Mouse (Mus musculus) spleen, adult 2 months (tissue): ENCODE measurements at regions not wholly inside any gene's neighbourhood (a gene's known extent, or its start where the extent isn't known, plus 50 kb on each side); places are given as distances from the start of the nearest gene placed in this dataset.

Experiments used
- DNase-seq, 2 experiments: peaks; one replicate each; pipeline versions ENCODE4 v3.0.0 to v3.0.0-alpha.2; 2012 to 2021; ENCODE audit warnings: low spot score in 2 of 2, low read depth in 1 of 2
- H3K27ac ChIP-seq: fragments of 200-500 bp; 2 replicates; pipeline ENCODE4 v1.5.1; 2012; ENCODE audit warnings: low read length, inconsistent platforms; ENCODE audit not compliant: insufficient read depth
- H3K27me3 ChIP-seq: fragments of 200-500 bp; 2 replicates; pipeline ENCODE4 v1.6.1; 2012; ENCODE audit warnings: mild to moderate bottlenecking, moderate library complexity, low read length, inconsistent platforms; ENCODE audit not compliant: control insufficient read depth, insufficient read depth
- H3K36me3 ChIP-seq: fragments of 200-500 bp; 2 replicates; pipeline ENCODE4 v1.6.1; 2012; ENCODE audit warnings: mild to moderate bottlenecking, low read length, inconsistent platforms; ENCODE audit not compliant: control insufficient read depth, insufficient read depth
- H3K4me1 ChIP-seq: fragments of 200-500 bp; 2 replicates; pipeline ENCODE4 v1.6.1; 2011; ENCODE audit warnings: inconsistent platforms; ENCODE audit not compliant: control insufficient read depth, insufficient read depth, insufficient read length
- H3K4me3 ChIP-seq: fragments of 200-500 bp; 2 replicates; pipeline ENCODE4 v1.5.1; 2011; ENCODE audit warnings: mild to moderate bottlenecking, inconsistent platforms; ENCODE audit not compliant: insufficient read depth, insufficient read length; ENCODE audit errors: extremely low read depth
- CTCF ChIP-seq: fragments of 200-500 bp; IDR thresholded peaks from 2 replicates; pipeline ENCODE4 v1.5.1; 2011; ENCODE audit warnings: mild to moderate bottlenecking, inconsistent platforms; ENCODE audit not compliant: insufficient read depth, insufficient read length, insufficient replicate concordance; ENCODE audit errors: extremely low read depth
- POLR2A ChIP-seq: fragments of 200-500 bp; IDR thresholded peaks from 2 replicates; pipeline ENCODE4 v1.6.1; 2011; ENCODE audit warnings: low read depth, low read length, inconsistent platforms
- WGBS: fragments of 180-500 bp; shearing (Covaris S2); methylation state at CpG from one replicate; pipeline ENCODE4 v1.1.7; 2018; 5-methylcytosine and 5-hydroxymethylcytosine counted together

DNA sequence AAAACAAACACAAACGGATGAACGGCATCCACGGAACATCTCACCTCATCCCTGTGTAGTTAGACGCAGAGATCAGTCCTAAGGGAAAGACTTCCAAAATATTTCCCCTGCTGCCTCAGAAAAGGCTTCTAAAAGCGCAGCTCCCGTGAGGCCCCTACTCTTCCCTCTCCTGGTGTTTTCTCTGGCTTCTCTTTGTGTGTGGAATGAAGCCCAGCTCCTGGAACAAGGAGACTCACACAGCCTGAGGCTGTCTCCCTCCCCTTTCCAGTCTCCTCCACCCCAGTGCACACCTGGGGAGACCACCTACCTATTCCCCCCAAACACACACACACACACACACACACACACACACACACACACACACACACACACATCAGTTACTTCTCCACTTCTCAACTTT is 189.7 kb upstream of the Runx1 start:
- Histone ChIP-seq H3K4me3 (no peak overlapping the region), H3K36me3 (no peaks in the 10 kb centered on the region), H3K4me1 (peaks cover 10% of the 10 kb centered on the region; the same call in 1 of the 2 replicates), H3K27me3 (no peaks in the 10 kb centered on the region), H3K27ac (no peak overlapping the region)
- DNase-seq = no peak
- 88% methylated on average over 6 of the region's 6 CpGs for WGBS
- TF ChIP-seq POLR2A = no peak
- no peak for TF ChIP-seq CTCF

DNA sequence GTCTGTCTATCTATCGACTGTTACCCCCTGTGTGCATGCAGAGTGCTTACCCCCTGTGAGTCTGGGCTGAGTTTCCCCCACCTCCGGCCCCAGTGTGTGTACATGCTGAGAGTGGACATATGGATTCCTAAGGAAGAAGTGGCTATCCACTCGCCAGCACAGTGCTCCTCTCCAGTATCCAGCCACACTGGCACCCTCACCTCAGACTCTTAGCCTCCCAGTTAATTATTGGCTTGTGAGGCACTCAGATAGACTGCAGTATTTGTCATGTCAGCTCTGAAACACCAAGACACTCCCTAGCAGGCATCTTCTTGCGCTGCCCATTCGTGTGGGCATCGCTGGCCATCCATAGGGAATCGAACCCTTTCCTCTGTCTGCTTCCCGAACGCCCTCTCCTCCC is 189.0 kb upstream of the Runx1 start:
- H3K4me3 ChIP-seq = no peak overlapping the region
- TF ChIP-seq CTCF = no peak
- TF ChIP-seq POLR2A = no peak
- DNase-seq = no peak
- H3K36me3 ChIP-seq = no peaks in the 10 kb centered on the region
- H3K4me1 ChIP-seq = peaks cover 5% of the 10 kb centered on the region; the same call in 1 of the 2 replicates
- WGBS = 91% methylated on average over 9 of the region's 9 CpGs
- H3K27ac ChIP-seq = no peak overlapping the region
- no peaks in the 10 kb centered on the region for H3K27me3 ChIP-seq

DNA sequence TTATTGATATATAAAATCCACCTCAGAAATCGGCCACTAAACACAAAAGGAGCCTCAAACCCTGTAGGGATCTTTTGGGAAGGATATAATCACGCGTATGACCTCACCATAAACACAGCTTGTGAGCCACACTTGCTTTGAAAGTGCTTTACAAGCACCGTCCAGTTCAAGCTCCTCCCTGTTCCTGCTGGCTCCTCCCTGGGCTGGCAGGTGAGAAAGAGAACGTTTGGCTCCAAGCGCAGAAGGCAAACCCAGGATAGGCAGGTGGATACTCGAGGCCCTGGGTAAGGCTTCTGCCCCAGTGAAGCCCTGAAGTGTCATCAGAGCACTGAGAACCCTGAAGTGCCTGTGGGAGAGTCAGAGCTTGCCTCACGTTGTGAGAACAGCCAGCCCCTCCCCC is 187.9 kb upstream of the Runx1 start:
- H3K27me3 ChIP-seq = no peaks in the 10 kb centered on the region
- no peak overlapping the region for H3K27ac ChIP-seq
- H3K36me3 ChIP-seq = no peaks in the 10 kb centered on the region
- H3K4me3 ChIP-seq = no peak overlapping the region
- 60% methylated on average over 8 of the region's 8 CpGs for whole genome bisulfite sequencing
- DNase-seq = no peak
- no peaks in the 10 kb centered on the region for H3K4me1 ChIP-seq
- TF ChIP-seq CTCF (no peak), POLR2A (no peak)

DNA sequence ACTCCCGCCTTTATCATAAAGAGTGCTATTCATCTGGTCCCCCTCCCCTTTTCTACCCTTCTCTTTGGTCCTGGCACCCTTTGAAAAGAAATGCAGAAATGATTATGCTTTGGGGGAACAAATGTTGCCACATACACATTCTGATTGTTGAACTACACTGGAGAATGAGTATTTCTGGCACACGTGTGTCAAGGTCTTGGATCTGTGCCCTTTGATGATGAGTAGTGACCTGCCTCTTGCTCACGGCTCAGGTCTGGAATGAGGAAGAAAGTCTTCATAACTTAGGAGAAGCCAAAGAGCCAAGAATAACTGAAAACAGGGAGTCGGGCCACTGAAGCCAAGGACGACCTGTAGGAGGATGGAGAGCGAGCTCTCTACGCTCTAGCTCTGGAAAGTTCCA is 187.3 kb upstream of the Runx1 start:
- no peak for DNase-seq
- Histone ChIP-seq H3K36me3 (no peaks in the 10 kb centered on the region), H3K27me3 (no peaks in the 10 kb centered on the region), H3K27ac (no peak overlapping the region), H3K4me3 (no peak overlapping the region), H3K4me1 (no peaks in the 10 kb centered on the region)
- WGBS = 85% methylated on average over 7 of the region's 7 CpGs
- TF ChIP-seq CTCF = no peak
- no peak for TF ChIP-seq POLR2A

DNA sequence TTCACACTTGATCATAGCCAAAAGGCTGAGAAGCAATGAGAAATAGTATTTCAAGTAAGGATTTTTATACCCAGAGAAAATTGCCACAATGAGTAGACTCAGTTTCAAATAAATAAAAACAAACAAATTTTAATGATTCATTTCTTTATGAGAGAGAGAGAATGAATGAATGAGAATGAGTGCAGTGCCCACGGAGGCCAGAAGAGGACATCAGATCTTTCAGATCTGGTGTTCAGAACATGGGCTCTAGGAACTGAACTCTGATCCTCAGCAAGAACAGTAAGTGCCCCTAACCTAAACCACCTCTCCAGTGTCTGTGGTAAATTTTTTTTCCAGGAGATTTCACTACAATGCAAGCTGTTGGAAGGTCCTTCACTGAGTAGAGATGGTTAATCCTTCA is 185.5 kb upstream of the Runx1 start:
- WGBS = 88% methylated on average over 1 of the region's 1 CpGs
- DNase-seq = no peak
- Histone ChIP-seq H3K27ac (no peak overlapping the region), H3K27me3 (no peaks in the 10 kb centered on the region), H3K36me3 (no peaks in the 10 kb centered on the region), H3K4me3 (no peak overlapping the region), H3K4me1 (no peaks in the 10 kb centered on the region)
- TF ChIP-seq CTCF = no peak
- TF ChIP-seq POLR2A = no peak

DNA sequence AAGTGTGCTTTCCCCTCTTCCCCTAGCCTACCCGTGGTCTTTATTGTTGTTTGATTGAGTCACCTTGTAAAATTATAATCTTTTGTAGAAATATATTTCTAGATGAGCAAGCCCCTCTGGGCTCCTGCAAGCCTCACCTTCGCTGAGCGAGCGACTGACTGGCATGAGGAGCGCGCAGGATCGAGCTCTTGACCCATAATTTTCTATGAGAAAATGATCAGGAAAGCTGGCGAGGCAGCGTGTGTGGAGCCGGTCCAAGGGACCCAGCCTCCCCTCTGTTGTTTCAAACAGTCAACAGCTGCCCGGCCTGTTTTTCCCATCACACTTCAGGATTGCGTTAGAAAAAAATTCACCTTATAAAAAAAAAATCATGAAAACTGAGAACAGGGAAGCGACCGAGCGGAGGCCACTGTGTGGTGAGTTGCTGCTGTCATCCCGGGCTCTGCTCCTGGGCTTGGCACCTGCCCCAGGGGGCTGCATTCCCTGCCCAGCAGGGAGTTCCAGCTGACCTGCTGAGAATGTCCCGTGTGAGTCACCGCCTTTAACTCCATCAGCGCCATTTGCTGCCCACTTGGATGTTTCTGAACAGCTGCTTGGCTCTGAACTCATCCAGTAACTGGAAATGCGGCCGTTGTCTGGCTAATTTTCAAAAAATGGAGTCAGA is 180.5 kb upstream of the Runx1 start:
- H3K27me3 ChIP-seq = no peaks in the 10 kb centered on the region
- 0 out of 2 replicates have a peak, but pooled peaks cover 2% of the 10 kb centered on the region for H3K4me1 ChIP-seq
- WGBS = 80% methylated on average over 21 of the region's 21 CpGs
- H3K27ac ChIP-seq = no peak overlapping the region
- no peak for DNase-seq
- H3K4me3 ChIP-seq = no peak overlapping the region
- no peaks in the 10 kb centered on the region for H3K36me3 ChIP-seq
- TF ChIP-seq POLR2A (no peak), CTCF (no peak)

DNA sequence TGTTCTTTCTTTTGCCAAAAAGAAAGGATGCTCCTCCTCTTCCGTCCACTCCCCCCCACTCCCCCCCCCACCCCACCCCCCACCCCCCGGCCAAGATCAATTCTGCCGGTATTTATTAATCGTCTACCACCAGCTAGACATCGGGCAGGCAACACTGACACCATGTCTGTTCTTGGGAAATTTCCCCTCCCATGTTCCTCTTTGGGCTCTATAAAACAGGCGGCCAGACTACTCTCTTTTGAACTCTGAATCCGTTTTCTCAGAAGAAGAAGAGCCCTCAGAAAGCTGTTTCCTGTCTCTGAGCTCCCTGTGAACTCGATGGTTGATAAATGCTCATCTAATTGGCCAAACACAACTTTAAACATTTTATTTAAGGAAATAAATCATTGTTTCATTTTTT is 179.5 kb upstream of the Runx1 start:
- no peak overlapping the region for H3K27ac ChIP-seq
- H3K4me3 ChIP-seq = no peak overlapping the region
- no peaks in the 10 kb centered on the region for H3K36me3 ChIP-seq
- no peaks in the 10 kb centered on the region for H3K27me3 ChIP-seq
- TF ChIP-seq POLR2A = no peak
- 8% methylated on average over 8 of the region's 8 CpGs for WGBS
- 0 out of 2 replicates have a peak, but pooled peaks cover 2% of the 10 kb centered on the region for H3K4me1 ChIP-seq
- no peak for DNase-seq

DNA sequence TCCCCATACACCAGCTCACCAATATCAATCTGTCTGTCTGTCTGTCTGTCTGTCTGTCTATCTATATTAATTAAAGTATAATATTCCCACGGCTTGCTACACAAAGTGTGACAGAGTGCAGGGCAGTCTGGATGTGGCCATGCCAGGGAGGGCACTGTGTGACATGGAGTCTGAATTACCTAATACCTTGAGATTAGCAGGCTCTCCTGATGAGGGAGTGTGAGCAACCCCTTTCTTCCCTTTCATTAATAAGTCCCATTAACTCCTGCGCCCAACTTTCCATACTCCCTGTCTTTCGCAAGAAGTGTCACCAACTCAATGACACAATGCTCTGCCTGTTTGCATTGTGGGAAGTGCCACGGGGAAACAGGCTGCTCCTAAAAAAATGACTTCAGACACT is 177.9 kb upstream of the Runx1 start:
- Histone ChIP-seq H3K27me3 (no peaks in the 10 kb centered on the region), H3K27ac (no peak overlapping the region), H3K4me3 (no peak overlapping the region), H3K36me3 (no peaks in the 10 kb centered on the region), H3K4me1 (0 out of 2 replicates have a peak, but pooled peaks cover 2% of the 10 kb centered on the region)
- no peak for TF ChIP-seq CTCF
- TF ChIP-seq POLR2A = no peak
- 89% methylated on average over 4 of the region's 4 CpGs for WGBS
- no peak for DNase-seq
